Mouse (Mus musculus) heart, postnatal 10 days (tissue): ENCODE data around the gene Slc30a3. TPM values are rescaled to one million over a fixed set of nuclear protein-coding genes. Genes with fewer than 3 reads are reported as not detected.
"Not testable (repeated sequence)": the region's sequence is repeated elsewhere in the genome, so short reads cannot be mapped to it uniquely, and the experiment has no call there.

Experiments
- DNase-seq, 2 experiments: peaks; one replicate each; pipeline ENCODE4 v3.0.0; 2021
- intact Hi-C: fragments of 180-260 bp; cut with DNase I; formaldehyde crosslinking; loops from one replicate; pipeline ENCODE4 v1.15.1; 2025
- total RNA-seq, 2 experiments: library from RNA; stranded (reverse); gene quantifications; 2 replicates each; pipeline ENCODE4 v1.2.3; 2021

The Slc30a3 gene
- total RNA-seq, 2 experiments from 2014 or later = 0.25 TPM; not detected in 1

DNA sequence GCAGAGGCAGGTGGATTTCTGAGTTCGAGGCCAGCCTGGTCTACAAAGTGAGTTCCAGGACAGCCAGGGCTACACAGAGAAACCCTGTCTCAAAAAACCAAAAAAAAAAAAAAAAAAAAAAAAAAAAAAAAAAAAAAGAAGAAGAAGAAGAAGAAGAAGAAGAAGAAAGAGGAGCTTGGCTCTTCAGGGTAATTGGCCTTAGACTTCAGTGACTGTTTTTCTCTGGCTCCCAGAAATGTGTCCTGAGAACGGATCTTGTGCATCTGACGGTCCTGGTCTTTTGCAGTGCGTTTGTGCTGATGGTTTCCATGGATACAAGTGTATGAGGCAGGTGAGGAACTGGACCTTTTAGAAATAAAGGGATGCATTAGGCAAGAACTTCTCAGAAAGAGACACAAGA is 54.3 kb downstream of the Slc30a3 start:
- intact Hi-C loops = loop anchor here (5.0 kb wide), 1 partner anchor 59 kb away; no protein-coding TSS in a partner anchor
- not testable (repeated sequence) for DNase-seq

DNA sequence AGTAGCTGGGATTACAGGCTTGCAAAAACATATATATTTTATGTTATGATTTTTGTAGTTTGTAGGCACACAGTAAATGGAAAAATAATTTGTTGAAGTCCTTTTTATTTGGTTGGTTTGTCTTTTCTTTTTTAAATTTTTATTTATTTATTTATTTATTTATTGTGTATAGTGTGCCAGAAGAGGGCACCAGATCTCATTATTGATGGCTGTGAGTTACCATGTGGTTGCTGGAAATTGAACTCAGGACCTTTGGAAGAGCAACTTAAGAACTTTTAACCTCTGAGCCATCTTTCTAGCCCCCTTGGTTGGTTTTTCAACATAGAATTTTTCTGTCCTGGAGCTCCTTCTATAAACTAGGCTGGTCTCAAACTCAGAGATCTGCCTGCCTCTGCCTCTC is 57.6 kb downstream of the Slc30a3 start:
- intact Hi-C loops = loop anchor here (5.0 kb wide), 1 partner anchor 62 kb away; no protein-coding TSS in a partner anchor
- DNase-seq = no peak

DNA sequence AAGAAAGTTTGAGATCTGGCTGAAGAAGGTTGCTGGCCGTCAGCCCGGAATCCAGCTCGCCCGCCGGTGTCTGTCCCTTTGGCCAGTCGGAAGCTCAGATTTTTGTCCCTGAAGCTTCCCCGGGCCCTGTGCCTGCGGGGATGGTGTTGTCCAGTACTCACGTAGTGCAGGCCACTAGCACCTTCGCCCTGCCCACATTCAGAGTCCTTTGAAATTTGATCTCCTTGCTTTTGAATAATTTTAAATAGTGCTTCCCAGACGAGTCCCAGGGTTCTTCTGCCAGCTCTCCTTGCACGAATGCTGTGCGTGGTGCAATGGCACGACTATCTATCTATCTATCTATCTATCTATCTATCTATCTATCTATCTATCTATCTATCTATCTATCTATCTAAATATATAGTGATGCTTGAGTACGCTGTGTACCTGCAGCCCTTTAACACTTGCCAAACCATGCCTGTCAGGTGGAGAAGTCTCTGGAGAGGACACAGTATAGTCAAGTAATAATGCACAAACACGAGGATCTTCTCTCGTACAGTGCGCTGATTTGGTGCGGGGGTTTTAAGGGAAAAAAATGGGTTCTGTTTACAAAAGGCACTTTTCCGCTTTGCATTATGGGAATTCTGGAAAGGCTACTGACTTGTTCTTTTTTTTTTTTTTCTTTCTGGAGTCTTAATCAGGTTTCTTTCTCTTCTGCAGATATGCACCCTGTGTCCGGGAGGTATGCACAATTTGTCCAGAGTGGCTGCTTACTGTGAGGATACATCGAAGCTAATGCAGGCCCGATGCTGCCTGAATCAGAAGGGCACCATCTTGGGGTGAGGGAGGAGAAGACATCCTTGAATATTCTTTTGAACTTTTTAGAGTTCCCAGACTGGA is 59.0 kb downstream of the Slc30a3 start, which contains the start of gene Slc5a6:
Gene Slc5a6, minus strand, starts transcription at position 162 of the 879 bp plus-strand sequence.
- intact Hi-C loops = no loop called here
- DNase-seq = peak; percentile 65 to 75

DNA sequence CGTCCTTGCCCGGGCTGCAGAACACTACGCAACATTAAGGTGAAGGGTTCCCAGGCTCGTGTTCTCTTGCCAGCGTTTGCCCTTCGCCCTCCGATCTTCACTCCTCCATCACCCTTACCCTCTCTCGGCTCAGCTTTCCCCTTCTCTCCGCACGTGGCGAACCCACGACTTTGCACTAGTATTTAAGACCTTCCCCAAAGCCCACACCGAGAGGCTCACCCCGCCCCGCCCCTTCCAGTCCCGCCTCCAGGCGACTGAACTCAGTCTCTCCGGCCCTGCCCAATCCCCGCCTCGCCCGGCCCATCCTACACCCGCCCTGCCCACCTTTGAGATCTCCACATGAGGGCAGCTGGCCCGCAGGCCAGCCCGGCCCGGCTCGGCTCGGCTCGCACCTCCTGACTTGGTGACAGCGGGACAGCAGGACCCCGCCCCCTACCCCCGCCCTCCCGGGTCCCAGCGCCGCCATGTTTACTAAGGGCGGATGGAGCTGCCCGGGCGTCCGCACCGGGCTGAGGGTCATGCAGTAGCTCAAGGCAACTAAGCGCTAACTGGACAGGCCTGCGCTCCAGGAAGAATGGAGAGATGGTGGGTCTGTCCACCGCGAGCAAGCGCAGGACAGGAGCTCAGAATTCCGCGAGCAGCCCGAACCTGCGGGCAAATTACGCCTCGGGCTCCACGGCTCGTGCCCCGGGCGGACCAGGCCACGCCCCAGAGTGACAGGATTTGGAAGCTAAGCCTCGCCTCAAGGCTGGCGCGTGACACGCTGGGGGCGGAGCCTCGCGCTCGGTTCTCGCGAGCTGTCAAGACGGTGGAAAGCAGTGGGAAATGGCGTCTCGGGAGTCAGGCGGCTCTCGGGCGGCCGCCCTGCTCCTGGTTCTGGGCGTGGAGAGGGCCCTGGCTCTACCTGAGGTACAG is 59.9 kb downstream of the Slc30a3 start, which contains the start of gene Atraid:
Gene Atraid, plus strand, starts transcription at position 465 of the 915 bp plus-strand sequence.
- intact Hi-C loops = no loop called here
- DNase-seq = peak; percentile 99 to 100

DNA sequence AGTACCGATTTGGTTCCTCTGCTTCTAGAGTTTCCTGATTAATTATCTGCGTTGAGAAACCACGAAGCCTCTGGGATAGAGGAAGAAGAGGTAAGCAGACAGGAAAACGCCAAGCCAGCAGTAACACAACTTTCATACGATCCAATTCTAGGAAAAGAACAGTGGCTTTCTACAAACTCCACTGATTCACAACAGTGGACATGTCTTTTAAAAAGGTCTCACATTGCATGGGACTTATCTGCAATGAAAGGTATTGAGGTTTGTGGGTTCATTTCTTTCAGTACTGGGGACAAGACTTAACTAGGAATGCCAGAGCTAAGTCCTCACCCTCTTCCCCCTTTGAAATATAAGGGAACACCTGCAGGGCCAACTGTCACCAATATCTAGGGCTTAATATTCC is 61.0 kb downstream of the Slc30a3 start:
- intact Hi-C loops = no loop called here
- no peak for DNase-seq

DNA sequence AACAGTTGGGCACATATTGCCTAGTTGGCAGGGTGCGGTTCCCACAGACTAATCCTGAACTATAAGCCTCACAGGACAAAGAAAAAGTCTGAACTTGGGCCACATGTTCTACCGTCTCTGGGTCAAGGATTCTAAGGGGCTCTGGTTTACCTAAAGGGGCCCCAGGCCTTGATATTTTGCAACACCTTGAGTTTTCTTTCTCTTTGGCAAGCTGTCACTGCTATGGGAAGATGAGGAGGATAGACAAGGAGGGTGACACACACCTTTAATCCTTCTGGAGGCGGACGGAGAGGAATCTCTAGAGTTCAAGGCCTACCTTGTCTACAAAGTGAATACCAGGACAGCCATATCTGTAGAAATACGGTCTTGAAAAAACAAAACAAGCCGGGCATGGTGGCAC is 61.6 kb downstream of the Slc30a3 start:
- intact Hi-C loops = no loop called here
- DNase-seq = no peak

DNA sequence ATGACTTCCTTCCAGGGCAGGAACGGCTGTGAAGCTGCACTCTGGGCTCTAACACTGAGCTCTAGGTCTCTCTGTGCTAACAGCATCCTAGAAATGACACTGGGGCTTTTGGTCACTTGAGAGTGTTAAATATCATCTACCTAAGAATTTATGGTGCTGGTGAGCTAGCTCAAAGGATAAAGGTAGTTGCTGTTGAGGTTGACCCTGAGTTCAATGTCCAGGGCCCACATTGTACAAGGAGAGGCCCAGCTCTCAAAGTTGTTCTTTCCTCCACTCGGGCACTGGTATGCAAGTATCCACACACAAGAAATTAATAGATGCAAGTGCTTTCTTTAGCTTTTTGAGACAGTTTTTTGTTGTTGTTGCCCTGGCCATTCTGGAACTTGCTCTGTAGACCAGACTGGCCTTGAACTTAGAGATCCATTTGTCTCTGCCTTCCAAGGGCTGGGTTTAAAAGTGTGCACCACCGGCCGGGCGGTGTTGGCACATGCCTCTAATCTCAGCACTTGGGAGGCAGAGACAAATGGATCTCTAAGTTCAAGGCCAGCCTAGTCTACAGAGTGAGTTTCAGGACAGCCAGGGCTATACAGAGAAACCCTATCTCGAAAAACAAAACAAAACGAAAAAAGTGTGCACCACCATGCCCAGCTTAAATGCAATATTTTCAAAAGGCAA is 69.7 kb downstream of the Slc30a3 start:
- intact Hi-C loops = no loop called here
- DNase-seq = no peak

DNA sequence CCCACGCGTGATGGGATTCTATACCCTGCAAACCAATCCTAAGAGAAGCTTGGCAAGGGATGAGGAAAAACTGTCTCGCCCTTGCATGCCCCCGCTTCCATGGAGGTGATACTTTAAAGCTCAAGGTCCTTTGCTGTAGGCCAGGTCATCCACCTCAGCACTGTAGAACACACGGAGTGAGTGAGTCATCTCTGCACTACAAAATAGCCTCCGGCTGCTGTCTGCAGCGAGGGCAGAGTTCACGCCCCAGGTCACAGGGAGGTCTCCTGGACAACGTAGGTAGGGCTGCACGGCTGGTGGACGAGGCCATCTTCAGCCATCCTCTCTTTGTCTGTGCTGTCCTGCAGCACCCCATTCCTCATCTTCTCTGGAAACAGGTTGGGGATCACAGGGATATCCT is 71.5 kb downstream of the Slc30a3 start:
- DNase-seq, intact Hi-C loops: not testable (repeated sequence)

Other genes with a start within 250 kb of the Slc30a3 start
- gene Tmem214, start 240.2 kb downstream of the Slc30a3 start, total RNA-seq = 10 to 100 TPM; 48.9 TPM
- gene Agbl5, start 219.5 kb downstream of the Slc30a3 start, total RNA-seq = 1 to 10 TPM; 9.4 to 9.7 TPM
- 100 to 1,000 TPM; 162 to 178 TPM for gene Ost4, start 200.4 kb downstream of the Slc30a3 start, total RNA-seq
- 10 to 100 TPM; 68.4 to 76.3 TPM for gene Emilin1, start 194.8 kb downstream of the Slc30a3 start, total RNA-seq
- gene Khk, start 186.8 kb downstream of the Slc30a3 start, total RNA-seq = 10 to 100 TPM in 1 of 2 experiments, 1 to 10 TPM in 1; 9.5 to 12.7 TPM
- under 1 TPM; 0.60 to 0.64 TPM for gene Cgref1, start 162.6 kb downstream of the Slc30a3 start, total RNA-seq
- gene Preb, start 147.9 kb downstream of the Slc30a3 start, total RNA-seq = 10 to 100 TPM; 64.9 to 71.3 TPM
- under 1 TPM; 0.15 to 0.53 TPM for gene Tcf23, start 139.6 kb downstream of the Slc30a3 start, total RNA-seq
- gene Atraid, start 59.9 kb downstream of the Slc30a3 start, total RNA-seq = 10 to 100 TPM; 62.7 to 64.1 TPM
- gene Slc5a6, start 59.3 kb downstream of the Slc30a3 start, total RNA-seq = 1 to 10 TPM; 4.7 to 4.8 TPM
- gene Cad, start 53.5 kb downstream of the Slc30a3 start, total RNA-seq = 10 to 100 TPM; 19.1 to 21.7 TPM
- gene Dnajc5g, start 2.0 kb downstream of the Slc30a3 start, total RNA-seq = not detected
- gene Trim54, start 8.5 kb upstream of the Slc30a3 start, total RNA-seq = 10 to 100 TPM; 67.3 to 78.0 TPM
- not detected for gene Ucn, start 30.6 kb upstream of the Slc30a3 start, total RNA-seq
- 10 to 100 TPM; 52.1 to 59.3 TPM for gene Mpv17, start 46.0 kb upstream of the Slc30a3 start, total RNA-seq
- gene Gm29609, start 71.7 kb upstream of the Slc30a3 start, total RNA-seq = 1 to 10 TPM in 1 of 2 experiments, under 1 TPM in 1; 0.38 to 1.6 TPM
- gene Gtf3c2, start 71.9 kb upstream of the Slc30a3 start, total RNA-seq = 10 to 100 TPM; 45.1 to 48.3 TPM
- 10 to 100 TPM; 80.0 to 80.7 TPM for gene Snx17, start 85.0 kb upstream of the Slc30a3 start, total RNA-seq
- 10 to 100 TPM; 44.8 to 45.2 TPM for gene Eif2b4, start 85.2 kb upstream of the Slc30a3 start, total RNA-seq
- gene Zfp513, start 94.1 kb upstream of the Slc30a3 start, total RNA-seq = 10 to 100 TPM; 12.7 to 12.9 TPM
- 10 to 100 TPM; 70.1 to 86.9 TPM for gene Ppm1g, start 112.5 kb upstream of the Slc30a3 start, total RNA-seq
- 10 to 100 TPM; 83.8 to 85.2 TPM for gene Nrbp1, start 132.6 kb upstream of the Slc30a3 start, total RNA-seq
- gene Gm9970, start 133.0 kb upstream of the Slc30a3 start, total RNA-seq = 1 to 10 TPM in 1 of 2 experiments, not detected in 1; 1.0 TPM
- gene Krtcap3, start 143.5 kb upstream of the Slc30a3 start, total RNA-seq = 1 to 10 TPM; 2.1 to 2.5 TPM
- 10 to 100 TPM; 34.1 to 40.4 TPM for gene Ift172, start 182.9 kb upstream of the Slc30a3 start, total RNA-seq
- gene Fndc4, start 187.8 kb upstream of the Slc30a3 start, total RNA-seq = 10 to 100 TPM in 1 of 2 experiments, 1 to 10 TPM in 1; 3.6 to 10.3 TPM
- not detected for gene Gckr, start 189.2 kb upstream of the Slc30a3 start, total RNA-seq